Mouse (Mus musculus): ENCODE results near the gene Cox6b2.

- TF ChIP-seq EP300 (IDR thresholded peaks at IDR 0.05; ENCODE audit: low read depth) = no peak
- TF ChIP-seq CTCF (IDR thresholded peaks at IDR 0.05; ENCODE audit: low read depth) = no peak
Observed at GRCm38 (mm10) chr7:4703195-4703594, 49.7 kb downstream of the Cox6b2 start.

Measured in liver, embryonic 14.5 days (tissue).